Mouse (Mus musculus): Measurements from ENCODE around the gene Ccnf.
A peak's percentile ranks its signal among the peaks of the same experiment; 100 is the strongest.

Ccnf gene

GRCm38 (mm10) chr17:24222653-24223052 is 28.6 kb downstream of the Ccnf start:
- no peak for DNase-seq

- DNase-seq, result peak; percentile 98
Observed at GRCm38 (mm10) chr17:24220435-24221411, 30.6 kb downstream of the Ccnf start, which contains the start of gene Tedc2. Gene Tedc2 (minus strand): TSS chr17:24220851.

GRCm38 (mm10) chr17:24216836-24217235 is 34.4 kb downstream of the Ccnf start:
- no peak for DNase-seq

GRCm38 (mm10) chr17:24213186-24213585 is 38.1 kb downstream of the Ccnf start:
- peak; percentile 68 for DNase-seq

GRCm38 (mm10) chr17:24212441-24213018 is 38.8 kb downstream of the Ccnf start:
- DNase-seq, result no peak

GRCm38 (mm10) chr17:24211631-24212440 is 39.4 kb downstream of the Ccnf start:
- DNase-seq, result peak; percentile 80

GRCm38 (mm10) chr17:24210591-24210990 is 40.7 kb downstream of the Ccnf start:
- DNase-seq, result no peak

GRCm38 (mm10) chr17:24209916-24210240 is 41.4 kb downstream of the Ccnf start:
- no peak for DNase-seq

GRCm38 (mm10) chr17:24209043-24209915 is 42.0 kb downstream of the Ccnf start, which contains the start of gene Ntn3:
Gene Ntn3 (minus strand): TSS chr17:24209531.
- peak; percentile 73 for DNase-seq

- DNase-seq, result peak; percentile 39
Observed at GRCm38 (mm10) chr17:24208641-24209042, 42.6 kb downstream of the Ccnf start.

GRCm38 (mm10) chr17:24207768-24208640 is 43.3 kb downstream of the Ccnf start:
- no peak for DNase-seq

- peak; percentile 68 for DNase-seq
Observed at GRCm38 (mm10) chr17:24206451-24207351, 44.6 kb downstream of the Ccnf start.

GRCm38 (mm10) chr17:24205908-24206361 is 45.3 kb downstream of the Ccnf start:
- peak; percentile 56 for DNase-seq

- DNase-seq, result peak; percentile 93
Observed at GRCm38 (mm10) chr17:24205284-24205888, 45.9 kb downstream of the Ccnf start, which contains the start of gene Tbc1d24. Gene Tbc1d24 (minus strand): TSS chr17:24205562.

GRCm38 (mm10) chr17:24204846-24205245 is 46.4 kb downstream of the Ccnf start:
- DNase-seq, result no peak

- no peak for DNase-seq
Observed at GRCm38 (mm10) chr17:24203611-24204534, 47.4 kb downstream of the Ccnf start.

GRCm38 (mm10) chr17:24203068-24203467 is 48.2 kb downstream of the Ccnf start:
- DNase-seq, result no peak

GRCm38 (mm10) chr17:24201092-24201491 is 50.2 kb downstream of the Ccnf start:
- no peak for DNase-seq
